In the genomic region with DNA sequence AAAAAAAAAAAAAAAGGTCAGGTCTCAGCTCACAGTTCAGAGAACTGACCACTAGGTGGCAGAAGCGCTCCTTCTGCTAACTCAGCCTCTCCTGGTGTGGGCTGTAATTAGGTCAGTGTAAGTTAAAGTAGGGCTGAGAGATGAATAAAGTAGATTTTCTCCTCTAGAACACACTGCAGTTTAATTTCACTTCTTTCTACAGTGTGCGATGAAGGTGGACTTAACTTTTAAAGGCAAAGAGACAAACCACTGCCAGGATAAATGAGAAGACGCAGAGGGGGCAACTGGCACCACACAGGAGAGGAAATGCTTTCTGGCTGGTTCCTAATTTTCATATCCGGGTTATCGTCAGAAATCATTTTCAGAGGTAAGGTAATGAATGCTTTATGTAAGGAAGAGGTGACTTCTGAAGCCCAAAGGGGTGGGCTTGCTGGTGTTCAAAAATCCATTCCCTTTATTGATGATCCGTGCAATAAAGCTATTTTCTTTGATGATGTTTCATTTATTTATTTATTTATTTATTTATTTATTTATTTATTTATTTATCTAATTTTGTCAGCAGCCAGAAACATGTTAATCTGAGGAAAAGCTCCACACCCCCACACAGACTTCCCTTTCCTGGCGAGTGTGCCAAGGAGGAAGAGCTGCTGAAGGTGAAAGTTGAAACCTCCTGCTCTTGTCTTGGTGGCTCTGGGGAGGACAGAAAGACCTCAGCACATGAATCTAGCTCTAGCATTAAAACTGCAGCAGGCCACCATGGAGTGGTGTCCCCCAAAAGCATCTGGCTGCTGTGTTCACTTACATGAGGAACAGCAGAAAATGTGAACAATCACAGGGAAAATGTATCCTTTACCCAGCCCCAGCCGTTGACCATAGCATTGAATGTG, we compare ENCODE assay signal across 8 mouse cellular contexts.
DNase-seq lines count a peak whose midpoint lies in the region; ATAC-seq and TF ChIP-seq lines count a peak whose summit lies in the region.

No protein-coding gene starts in this region.

- no peak for TF ChIP-seq POLR2A in CH12.LX (IDR thresholded peaks at IDR 0.05; ENCODE audit: low read depth, low read length)

- no peak overlapping the region for H3K9ac ChIP-seq in CH12.LX (ENCODE audit: insufficient read depth, low read depth)
- H3K9ac ChIP-seq in heart, postnatal 0 days (replicated peaks; ENCODE audit: low read depth, low read length): 0 out of 2 replicates have a peak overlapping the region, but pooled peaks have one; percentile 21
- H3K9ac ChIP-seq in liver, embryonic 14.5 days (replicated peaks): no peak overlapping the region
- no peak overlapping the region for H3K9ac ChIP-seq in stomach, embryonic 15.5 days

- H3K36me3 ChIP-seq in CH12.LX (replicated peaks in 1 of 2; ENCODE audit: control insufficient read depth in 1 of 2, insufficient read depth in 1 of 2, low read length in 1 of 2): no peaks in the 10 kb centered on the region
- H3K36me3 ChIP-seq in forebrain, embryonic 10.5 days (replicated peaks): no peaks in the 10 kb centered on the region
- H3K36me3 ChIP-seq in heart, postnatal 0 days (replicated peaks; ENCODE audit: control insufficient read depth, insufficient read depth, low read length): no peaks in the 10 kb centered on the region
- no peaks in the 10 kb centered on the region for H3K36me3 ChIP-seq in liver, embryonic 14.5 days (replicated peaks; ENCODE audit: control insufficient read depth, insufficient read depth, low read depth)
- no peaks in the 10 kb centered on the region for H3K36me3 ChIP-seq in stomach, embryonic 15.5 days

- no peaks in the 10 kb centered on the region for H3K27me3 ChIP-seq in CH12.LX (replicated peaks)
- no peaks in the 10 kb centered on the region for H3K27me3 ChIP-seq in forebrain, embryonic 10.5 days (ENCODE audit: poor library complexity, severe bottlenecking)
- H3K27me3 ChIP-seq in heart, postnatal 0 days (ENCODE audit: control insufficient read depth, insufficient read depth, low read length): no peaks in the 10 kb centered on the region
- H3K27me3 ChIP-seq in liver, embryonic 14.5 days (ENCODE audit: control insufficient read depth, insufficient read depth, low read length): no peaks in the 10 kb centered on the region
- H3K27me3 ChIP-seq in stomach, embryonic 15.5 days (replicated peaks): no peaks in the 10 kb centered on the region

- in situ Hi-C loops in CH12.LX (cut with MboI; ENCODE audit: low pct_ligation_motif_present, low pct_unique_long_range_greater_than_20kb, low sequenced_read_pairs): no loop called here

- no peak overlapping the region for H3K27ac ChIP-seq in CH12.LX (ENCODE audit: insufficient read depth, low read depth)
- peak overlapping the region; percentile 65 for H3K27ac ChIP-seq in forebrain, embryonic 10.5 days
- H3K27ac ChIP-seq in heart, postnatal 0 days (ENCODE audit: low read depth): 0 out of 2 replicates have a peak overlapping the region, but pooled peaks have one; percentile 17
- H3K27ac ChIP-seq in liver, embryonic 14.5 days: no peak overlapping the region
- H3K27ac ChIP-seq in stomach, embryonic 15.5 days: no peak overlapping the region

- H3K79me2 ChIP-seq in CH12.LX (replicated peaks; ENCODE audit: control insufficient read depth, extremely low read depth, insufficient read depth, poor library complexity, severe bottlenecking): no peaks in the 10 kb centered on the region

- TF ChIP-seq CTCF in CH12.LX (conservative IDR thresholded peaks at IDR 0.05 in 1 of 2, IDR thresholded peaks at IDR 0.05 in 1 of 2; ENCODE audit: low read depth in 2 of 2, low read length in 2 of 2): peak; percentile 55 to 82
- TF ChIP-seq CTCF in heart, postnatal 0 days (IDR thresholded peaks at IDR 0.05; ENCODE audit: low read depth): peak; percentile 95
- TF ChIP-seq CTCF in liver, embryonic 14.5 days (IDR thresholded peaks at IDR 0.05; ENCODE audit: low read depth): peak; percentile 74

- DNase-seq in CH12.LX (ENCODE audit: extremely low read depth): peak; percentile 84
- DNase-seq in c-Kit-negative CD71-positive TER-119-positive erythroid progenitor cells, embryonic 14.5 days (ENCODE audit: low read depth, low spot score): peak; percentile 0
- DNase-seq in forebrain, embryonic 10.5 days (ENCODE audit: extremely low spot score, low spot score): peak; percentile 70
- DNase-seq in heart, postnatal 0 days (ENCODE audit: low spot score): peak; percentile 78
- peak; percentile 68 to 89 for DNase-seq in kidney, postnatal 36 days
- peak; percentile 11 to 24 (median 22) for DNase-seq in liver, embryonic 14.5 days (ENCODE audit: low read depth in 3 of 3, low spot score in 3 of 3)
- DNase-seq in neural tube, embryonic 10.5 days (ENCODE audit: extremely low spot score, low spot score): peak; percentile 68

- ATAC-seq in heart, postnatal 0 days (ENCODE audit: insufficient read depth, low read depth): peak; percentile 81
- peak; percentile 50; the same call in 1 of the 2 replicates for ATAC-seq in liver, embryonic 14.5 days (ENCODE audit: insufficient read depth)
- ATAC-seq in stomach, embryonic 15.5 days (ENCODE audit: insufficient read depth, low FRiP score, low read depth): peak; percentile 70; the same call in 1 of the 2 replicates

- no peak for TF ChIP-seq EP300 in CH12.LX (IDR thresholded peaks at IDR 0.05; ENCODE audit: low read length)
- TF ChIP-seq EP300 in heart, postnatal 0 days (IDR thresholded peaks at IDR 0.05; ENCODE audit: low read depth): no peak
- no peak for TF ChIP-seq EP300 in liver, embryonic 14.5 days (IDR thresholded peaks at IDR 0.05; ENCODE audit: low read depth)

- H3K9me3 ChIP-seq in CH12.LX (replicated peaks; ENCODE audit: low read length): no peaks in the 10 kb centered on the region
- H3K9me3 ChIP-seq in forebrain, embryonic 10.5 days: no peaks in the 10 kb centered on the region
- H3K9me3 ChIP-seq in heart, postnatal 0 days (replicated peaks; ENCODE audit: control insufficient read depth, low read length): no peaks in the 10 kb centered on the region
- H3K9me3 ChIP-seq in liver, embryonic 14.5 days (ENCODE audit: control insufficient read depth, low read length): no peaks in the 10 kb centered on the region
- H3K9me3 ChIP-seq in stomach, embryonic 15.5 days: no peaks in the 10 kb centered on the region

- H3K4me2 ChIP-seq in CH12.LX (ENCODE audit: insufficient read depth, low read depth, poor library complexity, severe bottlenecking): peak overlapping the region; percentile 17; the same call in 1 of the 2 replicates
- H3K4me2 ChIP-seq in heart, postnatal 0 days (ENCODE audit: low read depth, low read length): peak overlapping the region; percentile 49
- H3K4me2 ChIP-seq in liver, embryonic 14.5 days (ENCODE audit: low read depth): no peak overlapping the region
- peak overlapping the region; percentile 38; the same call in 1 of the 2 replicates for H3K4me2 ChIP-seq in stomach, embryonic 15.5 days

- H3K4me3 ChIP-seq in CH12.LX (replicated peaks in 1 of 3; ENCODE audit: low read depth in 2 of 3, low read length in 2 of 3, poor library complexity in 1 of 3): no peak overlapping the region
- H3K4me3 ChIP-seq in forebrain, embryonic 10.5 days: no peak overlapping the region
- 0 out of 2 replicates have a peak overlapping the region, but pooled peaks have one; percentile 11 for H3K4me3 ChIP-seq in heart, postnatal 0 days (ENCODE audit: low read depth, low read length)
- no peak overlapping the region for H3K4me3 ChIP-seq in liver, embryonic 14.5 days (ENCODE audit: insufficient read depth in 1 of 2, low read depth in 2 of 2, low read length in 2 of 2)
- H3K4me3 ChIP-seq in stomach, embryonic 15.5 days (replicated peaks): no peak overlapping the region

- dilution Hi-C loops in CH12.LX (cut with MboI; ENCODE audit: extremely low pct_ligation_motif_present, extremely low pct_unique_long_range_greater_than_20kb, low sequenced_read_pairs): no loop called here

- TF ChIP-seq RAD21 in CH12.LX (IDR thresholded peaks at IDR 0.05; ENCODE audit: low read depth, low read length): peak; percentile 92

- H3K4me1 ChIP-seq in CH12.LX (ENCODE audit: control insufficient read depth in 1 of 2, insufficient read depth in 2 of 2): no peaks in the 10 kb centered on the region
- peaks cover 17% of the 10 kb centered on the region for H3K4me1 ChIP-seq in forebrain, embryonic 10.5 days
- no peaks in the 10 kb centered on the region for H3K4me1 ChIP-seq in heart, postnatal 0 days (ENCODE audit: control insufficient read depth, insufficient read depth)
- no peaks in the 10 kb centered on the region for H3K4me1 ChIP-seq in liver, embryonic 14.5 days (replicated peaks; ENCODE audit: control insufficient read depth in 2 of 2, insufficient read depth in 2 of 2, low read length in 1 of 2)
- no peaks in the 10 kb centered on the region for H3K4me1 ChIP-seq in stomach, embryonic 15.5 days

- WGBS in forebrain, embryonic 10.5 days: 49% methylated on average over 8 of the region's 8 CpGs
- WGBS in heart, postnatal 0 days: 43% methylated on average over 8 of the region's 8 CpGs
- 31% methylated on average over 8 of the region's 8 CpGs for WGBS in liver, embryonic 14.5 days (ENCODE audit: insufficient replicate concordance)
- 45% methylated on average over 8 of the region's 8 CpGs for WGBS in stomach, embryonic 15.5 days

TF ChIP-seq in CH12.LX, 34 proteins besides CTCF, POLR2A, EP300 and RAD21:
- no peak for TF ChIP-seq TCF12 (IDR thresholded peaks at IDR 0.05; ENCODE audit: low read depth, low read length)
- TF ChIP-seq ZNF384 (IDR thresholded peaks at IDR 0.05; ENCODE audit: low read depth, low read length): peak; percentile 99
- peak; percentile 58; the same call in 1 of the 2 replicates for TF ChIP-seq MAFK (IDR thresholded peaks at IDR 0.05; ENCODE audit: insufficient replicate concordance, low read length)
- TF ChIP-seq SMC3 (IDR thresholded peaks at IDR 0.05; ENCODE audit: low read depth, low read length): peak; percentile 69
- TF ChIP-seq ZC3H11A (IDR thresholded peaks at IDR 0.05; ENCODE audit: low read depth, low read length): peak; percentile 41
- no peak for TF ChIP-seq CHD2 (IDR thresholded peaks at IDR 0.05; ENCODE audit: low read length)
- no peak for TF ChIP-seq ETS1 (conservative IDR thresholded peaks at IDR 0.05; ENCODE audit: low read depth, low read length)

Comparison
In these comparisons a context has a peak if more than half of its experiments do, and no peak if none do; other contexts are left out.
1. DNase-seq: peak in every context shown above with its lines; median percentile 84 in CH12.LX; 78 in kidney, postnatal 36 days; 78 in heart, postnatal 0 days; 70 in forebrain, embryonic 10.5 days; 68 in neural tube, embryonic 10.5 days; 22 in liver, embryonic 14.5 days; 0 in c-Kit-negative CD71-positive TER-119-positive erythroid progenitor cells, embryonic 14.5 days.
2. H3K27ac ChIP-seq: peak in forebrain, embryonic 10.5 days (single experiment) and heart, postnatal 0 days (single experiment); none in CH12.LX (single experiment), liver, embryonic 14.5 days (single experiment) and stomach, embryonic 15.5 days (single experiment).
3. Peak in every context shown above with its lines, with median percentiles within 50 percentile points of each other: CTCF ChIP-seq and ATAC-seq.